Mouse (Mus musculus): ENCODE results near the gene St13. TPM values are rescaled to one million over a fixed set of nuclear protein-coding genes. Genes with fewer than 3 reads are reported as not detected.

The St13 gene
- 11.1 and 17.4 TPM in 2 replicates for polyA plus RNA-seq (2012; rRNA removed)

DNA sequence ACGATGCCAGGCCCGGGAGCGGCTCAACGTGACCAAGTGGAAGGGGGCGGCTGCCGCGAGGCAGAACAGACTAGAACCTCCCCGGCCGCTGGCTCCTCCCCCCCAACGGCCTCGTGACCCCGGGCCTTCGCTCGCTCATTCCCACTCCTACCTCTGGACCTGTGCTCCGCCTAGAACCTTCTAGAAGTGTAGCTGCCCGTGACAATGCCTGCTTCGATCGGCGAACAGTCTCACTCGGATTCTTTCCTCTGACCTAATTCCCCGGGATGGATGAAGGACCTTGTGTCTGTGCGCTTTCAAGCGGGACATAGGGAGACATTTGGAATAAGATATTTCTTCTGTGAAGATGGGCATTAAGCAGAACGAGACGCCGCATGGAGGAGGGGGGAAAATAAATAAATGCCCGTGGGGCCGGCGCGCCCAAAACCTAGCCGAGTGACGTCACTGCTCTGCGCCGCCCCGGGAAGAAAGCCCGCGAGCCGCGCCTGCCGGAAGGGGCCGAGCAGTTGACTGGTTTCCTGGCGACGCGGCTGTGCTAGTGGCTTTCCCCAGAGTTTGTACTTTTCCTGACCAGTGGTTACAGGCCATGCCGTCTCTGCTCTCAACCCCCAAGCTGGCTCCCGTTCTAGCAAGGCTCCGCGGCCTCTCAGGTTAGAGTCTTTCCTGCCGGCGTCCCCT is at the start of gene St13, which contains the start of gene Xpnpep3:
Gene St13 (minus strand): TSS at position 440 of the 678 bp plus-strand sequence.
Gene Xpnpep3 (plus strand): TSS at position 501 of the 678 bp plus-strand sequence.

DNA sequence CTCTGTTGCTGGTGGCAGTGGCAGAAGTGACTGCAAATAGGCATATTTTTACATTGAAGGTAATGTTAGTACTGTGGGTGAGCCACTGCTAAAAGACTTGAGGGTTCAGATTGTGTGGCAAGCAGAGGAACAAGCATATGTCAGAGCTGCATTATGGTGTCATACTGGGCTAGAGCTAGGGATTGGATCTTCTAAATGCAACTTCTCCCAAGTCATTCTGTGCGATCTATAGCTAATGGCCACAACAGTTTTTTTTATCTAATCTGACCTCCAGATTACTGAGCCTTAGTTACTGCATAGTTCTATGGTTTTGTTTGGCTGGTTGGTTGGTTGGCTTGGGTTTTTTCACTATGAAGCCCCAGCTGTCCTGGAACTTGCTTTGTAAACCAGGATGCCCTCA is 8.3 kb upstream of the St13 start, which contains the start of gene Dnajb7:
Gene Dnajb7 (minus strand): TSS at position 101 of the 400 bp plus-strand sequence.

DNA sequence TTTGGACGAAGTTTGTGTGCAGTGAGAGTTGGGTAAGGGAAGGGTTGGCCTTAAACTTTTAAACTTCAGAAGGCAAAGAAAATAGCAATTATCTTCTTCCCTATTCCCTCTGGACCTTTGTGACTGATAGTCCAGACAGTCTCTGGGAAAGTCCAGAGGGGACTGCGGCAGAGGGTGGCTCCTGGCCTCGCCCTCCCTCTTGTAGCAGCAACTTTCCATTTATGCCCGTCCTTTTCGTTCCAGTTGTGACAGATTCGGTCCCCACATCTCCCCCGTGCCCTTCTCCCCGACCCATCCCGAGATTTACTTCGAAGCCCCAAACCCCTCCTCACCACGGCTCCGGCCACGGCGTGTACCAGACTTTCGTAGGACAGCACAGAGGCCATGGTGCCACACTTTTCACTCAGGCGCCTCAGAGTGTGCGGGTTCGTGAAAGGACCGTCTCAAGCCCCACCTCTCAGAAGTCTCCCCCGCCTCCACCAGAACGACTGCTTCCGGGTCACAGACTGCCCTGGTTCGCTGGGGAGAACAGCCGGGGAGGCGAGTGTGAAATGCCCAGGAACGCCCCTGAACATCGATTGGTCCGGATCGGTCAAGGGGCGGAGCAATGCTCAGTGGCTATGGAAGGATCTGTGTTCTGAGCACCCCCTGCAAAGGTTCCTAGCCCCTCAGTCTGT is 39.4 kb downstream of the St13 start, which contains the start of gene Slc25a17:
Gene Slc25a17 (minus strand): TSS at position 468 of the 677 bp plus-strand sequence.

Other genes starting within 250 kb of the St13 start
- 32.6 and 38.4 TPM in 2 replicates for gene Mrtfa, start 209.3 kb downstream of the St13 start, polyA plus RNA-seq (2012; rRNA removed)
- 1.9 and 2.4 TPM in 2 replicates for gene Mchr1, start 164.6 kb downstream of the St13 start, polyA plus RNA-seq (2012; rRNA removed)
- 16.3 and 18.6 TPM in 2 replicates for gene Slc25a17, start 39.3 kb downstream of the St13 start, polyA plus RNA-seq (2012; rRNA removed)
- gene Xpnpep3, start 61 bp upstream of the St13 start, polyA plus RNA-seq (2012; rRNA removed), result 4.1 and 6.1 TPM in 2 replicates
- gene Dnajb7, start 8.2 kb upstream of the St13 start, polyA plus RNA-seq (2012; rRNA removed), result 0.08 TPM in 2 replicates
- 38.2 and 45.9 TPM in 2 replicates for gene Rbx1, start 66.2 kb upstream of the St13 start, polyA plus RNA-seq (2012; rRNA removed)
- 19.8 and 28.3 TPM in 2 replicates for gene Ep300, start 185.3 kb upstream of the St13 start, polyA plus RNA-seq (2012; rRNA removed)